Mouse (Mus musculus) bone marrow macrophage, adult 2 months (primary cell): ENCODE measurements around the gene Zdhhc22.

Experiments used
- CTCF ChIP-seq: IDR thresholded peaks from 2 replicates; pipeline ENCODE4 v1.5.1; 2012; ENCODE audit warnings: low read depth, mild to moderate bottlenecking, low read length, moderate library complexity
- POLR2A ChIP-seq: IDR thresholded peaks from 2 replicates; pipeline ENCODE4 v1.6.1; 2012; ENCODE audit warnings: mild to moderate bottlenecking, low read depth, low read length, borderline replicate concordance

DNA sequence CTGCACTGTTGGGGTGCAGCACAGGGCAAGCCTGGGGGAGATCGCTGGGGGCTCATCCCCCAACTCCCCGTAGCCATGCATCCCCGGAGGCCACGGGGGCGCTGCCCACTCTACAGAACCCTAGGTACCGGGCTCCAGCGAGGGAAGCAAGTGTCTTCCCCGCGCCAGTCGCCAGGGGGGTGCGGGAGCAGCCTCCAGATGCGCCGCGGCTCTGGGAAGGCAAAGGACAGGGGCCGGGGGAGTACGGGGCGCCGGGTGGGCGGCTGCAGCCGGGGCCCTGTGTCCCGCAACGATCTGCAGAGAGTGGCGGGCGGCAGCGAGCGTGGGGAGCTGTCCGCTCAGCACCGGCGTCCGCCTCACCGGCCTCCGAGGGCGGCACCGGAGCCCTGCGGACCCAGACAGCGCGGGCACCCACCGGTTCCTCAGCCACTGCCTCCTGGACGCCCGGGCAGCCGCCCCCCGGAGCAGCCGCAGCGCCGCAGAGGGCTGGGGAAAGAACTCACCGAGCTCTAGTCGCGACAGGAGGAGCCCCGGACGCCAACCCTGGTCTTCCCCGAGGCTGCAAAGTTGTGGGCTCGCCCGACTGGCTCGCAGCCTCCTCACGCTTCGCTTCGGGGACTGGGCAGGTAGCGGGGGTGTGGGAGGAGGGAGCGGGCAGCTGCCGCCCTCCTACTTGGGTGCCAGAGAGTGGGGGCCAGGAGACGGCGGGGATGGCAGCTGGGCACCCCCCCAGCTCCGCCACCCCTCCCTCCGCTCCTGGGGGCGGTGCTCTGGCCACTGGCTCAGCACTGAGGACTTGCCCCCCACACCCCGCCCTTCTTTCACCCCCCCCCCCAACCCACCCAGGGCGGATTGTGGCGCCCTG, at the start of gene Zdhhc22:
- no peak for TF ChIP-seq CTCF
- no peak for TF ChIP-seq POLR2A
